Mouse (Mus musculus) layer of hippocampus, adult 2 months (tissue): ENCODE data around the gene Fhod1. TPM values are rescaled to one million over a fixed set of nuclear protein-coding genes. Genes with fewer than 3 reads are reported as not detected.

Experiments
- DNase-seq, 2 experiments: peaks; one replicate each; pipeline ENCODE4 v3.0.0; 2022; ENCODE audit warnings: low spot score in 2 of 2
- H3K27ac ChIP-seq: fragments of 200-600 bp; 2 replicates; pipeline ENCODE4 v1.8.1; 2022
- H3K4me3 ChIP-seq: fragments of 200-600 bp; 2 replicates; pipeline ENCODE4 v1.8.1; 2022; ENCODE audit warnings: mild to moderate bottlenecking
- CTCF ChIP-seq: fragments of 200-600 bp; conservative IDR thresholded peaks from 2 replicates; pipeline ENCODE4 v1.8.1; 2022; ENCODE audit warnings: antibody characterized with exemption, mild to moderate bottlenecking, moderate library complexity
- long read RNA-seq, 2 experiments: library from polyadenylated mRNA; stranded (forward); transcript quantifications; one replicate each; pipeline ENCODE4 v2.0.0; 2021; ENCODE audit warnings: borderline mapping rate in 2 of 2
- total RNA-seq, 2 experiments: library from RNA; stranded (reverse); gene quantifications; 2 replicates each; pipeline ENCODE4 v1.2.3; 2021

The Fhod1 gene
- 1 to 10 TPM; 2.0 to 2.1 TPM for total RNA-seq
- long read RNA-seq, experiment 1, partial matches to known transcripts, result 1 of 1 reads
- long read RNA-seq, experiment 1, other reads (novel, unspliced or antisense), result 0 of 1 reads
- long read RNA-seq, experiment 2, partial matches to known transcripts, result 1 of 1 reads
- long read RNA-seq, experiment 2, other reads (novel, unspliced or antisense), result 0 of 1 reads

DNA sequence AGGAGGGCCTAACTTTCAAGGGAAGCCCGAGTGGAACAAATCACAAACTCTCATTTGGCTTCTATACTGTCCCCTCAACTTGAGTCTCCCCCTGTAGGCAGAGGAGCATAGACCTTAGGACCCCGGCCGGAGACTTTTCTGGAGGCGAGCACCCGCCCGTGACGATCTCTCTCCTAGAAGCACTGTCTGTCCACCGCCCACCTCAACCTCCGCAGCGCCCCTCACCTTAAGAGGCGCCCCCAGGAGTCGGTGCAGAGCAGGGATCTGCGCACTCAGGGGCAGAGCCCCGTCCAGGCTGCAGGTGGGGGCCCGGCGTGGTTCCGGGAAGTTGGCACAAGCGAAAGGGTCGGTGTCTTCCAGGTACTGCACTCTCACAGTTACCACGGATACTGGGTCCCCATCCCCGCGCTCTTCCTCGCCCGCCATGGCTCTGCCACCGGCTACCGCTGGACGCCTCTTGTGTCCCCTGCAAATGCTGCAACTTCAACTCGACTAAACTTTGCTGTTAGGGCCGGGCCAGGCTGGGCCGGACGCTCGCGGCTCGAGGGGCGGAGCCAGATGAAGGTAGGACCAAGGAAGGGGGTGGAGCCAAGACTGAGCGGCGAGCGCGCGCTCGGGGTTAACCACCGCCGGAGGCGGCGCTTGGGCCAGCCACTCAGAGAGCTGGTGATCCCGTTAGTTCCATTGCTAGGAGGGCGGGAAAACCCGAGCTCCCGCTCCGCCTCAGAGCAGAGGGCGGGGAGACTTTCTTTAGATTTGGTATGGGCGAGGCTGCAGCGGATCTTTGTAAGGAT, at the start of gene Fhod1:
Fhod1 (minus strand) TSS at position 526 of the 794 bp plus-strand sequence.
- Histone ChIP-seq H3K4me3 (peak within 1 kb of the TSS; percentile 77), H3K27ac (peak within 1 kb of the TSS; percentile 75; the same call in 1 of the 2 replicates)
- 0 out of 2 replicates have a peak, but pooled peaks have one; percentile 27 for TF ChIP-seq CTCF
- DNase-seq, result peak; percentile 75 to 86

DNA sequence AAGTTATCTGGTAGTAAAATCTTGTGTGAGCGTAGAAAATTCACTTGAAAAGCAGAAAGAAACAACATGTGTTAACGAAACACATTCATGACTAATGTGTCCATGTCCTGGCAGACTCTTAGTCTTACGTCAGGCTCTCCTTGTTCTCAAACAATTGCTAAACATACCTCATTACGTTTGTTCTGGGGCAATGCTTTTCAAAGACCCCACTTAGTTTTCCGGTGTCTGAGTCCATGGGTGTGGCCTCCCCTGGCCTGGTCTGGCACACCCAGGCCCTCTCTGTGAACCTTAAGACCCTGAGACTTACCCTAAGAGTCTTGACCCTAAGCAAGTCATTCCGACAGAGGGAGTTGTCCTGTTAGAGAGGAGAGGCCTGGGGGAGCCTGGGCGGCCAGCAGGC, 46.2 kb upstream of the Fhod1 start:
- Histone ChIP-seq H3K27ac (no peak overlapping the region), H3K4me3 (no peak overlapping the region)
- no peak for DNase-seq
- no peak for TF ChIP-seq CTCF

DNA sequence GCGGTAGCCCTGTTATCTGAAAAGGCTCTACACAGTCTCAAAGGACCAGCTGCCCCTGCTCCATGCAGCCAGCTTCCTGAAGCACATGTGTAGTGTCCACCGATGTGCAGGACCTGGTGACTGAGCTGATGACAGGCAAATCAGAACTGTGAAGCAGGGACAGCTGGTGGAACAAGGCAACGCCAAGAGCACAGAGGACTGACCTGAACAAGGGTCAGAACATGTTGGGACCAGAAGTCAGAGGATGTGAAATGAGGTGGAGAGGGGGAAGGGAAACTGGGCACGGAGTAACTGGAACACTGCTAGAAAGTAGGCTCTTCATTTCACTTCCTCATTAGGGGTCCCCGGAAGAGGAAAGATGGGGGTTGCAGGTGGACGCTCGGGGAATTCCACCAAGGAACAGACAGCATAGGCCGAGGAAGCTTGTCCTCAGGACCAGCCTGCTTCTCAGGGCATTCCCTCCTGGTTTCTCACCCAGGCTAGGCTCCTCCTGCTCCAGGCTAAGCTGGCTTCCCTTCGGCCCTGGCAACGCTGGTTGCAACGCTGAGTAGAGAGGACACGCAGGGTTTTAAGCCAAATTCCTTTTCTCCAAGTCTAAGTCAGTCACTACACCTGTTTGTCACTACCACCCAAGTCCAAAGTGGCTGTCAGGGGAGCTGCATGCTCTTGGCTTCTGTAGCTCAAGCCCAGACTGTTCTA, 45.5 kb upstream of the Fhod1 start:
- no peak overlapping the region for H3K4me3 ChIP-seq
- DNase-seq, result no peak
- no peak for TF ChIP-seq CTCF
- no peak overlapping the region for H3K27ac ChIP-seq

DNA sequence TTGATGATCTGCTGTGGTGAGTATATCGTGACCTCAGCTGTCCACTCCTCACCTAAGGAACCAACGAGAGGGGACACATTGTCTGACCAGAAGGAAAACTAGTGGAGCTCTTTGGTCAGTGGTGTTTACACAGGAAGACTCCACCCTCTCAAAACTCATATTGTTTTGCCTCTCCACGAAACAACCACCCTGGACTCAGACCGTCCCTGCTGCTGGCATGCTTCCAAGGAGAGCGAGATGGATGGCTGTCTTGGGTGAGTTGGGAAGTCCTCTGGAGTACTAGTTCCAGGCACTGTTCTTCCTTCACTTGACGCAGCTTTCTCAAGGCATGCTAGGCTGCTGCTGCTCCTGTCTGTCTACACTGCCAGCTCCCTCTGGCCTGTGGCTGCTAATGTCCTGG, 41.3 kb upstream of the Fhod1 start:
- no peak for DNase-seq
- no peak for TF ChIP-seq CTCF
- Histone ChIP-seq H3K27ac (no peak overlapping the region), H3K4me3 (no peak overlapping the region)

DNA sequence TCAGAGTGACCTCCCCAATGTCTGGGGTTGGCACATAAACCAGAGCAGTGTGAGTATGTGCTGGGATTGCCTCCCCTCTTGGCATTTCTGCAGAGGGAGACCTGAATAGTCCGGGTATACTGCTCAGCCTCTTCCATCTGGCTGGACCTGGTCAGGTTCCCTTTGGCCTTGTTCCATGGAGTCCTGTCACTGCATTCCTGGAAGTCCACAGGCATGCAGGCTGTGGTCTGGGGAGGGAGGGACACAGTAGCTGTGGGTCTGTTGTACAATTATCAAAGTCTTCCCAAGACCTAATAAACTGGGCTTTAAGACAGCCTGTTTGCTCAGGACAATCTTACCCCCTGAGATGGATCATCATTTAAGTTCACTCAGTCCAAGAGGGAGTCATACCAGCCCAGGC, 39.4 kb upstream of the Fhod1 start:
- Histone ChIP-seq H3K27ac (no peak overlapping the region), H3K4me3 (no peak overlapping the region)
- TF ChIP-seq CTCF, result no peak
- DNase-seq, result no peak

DNA sequence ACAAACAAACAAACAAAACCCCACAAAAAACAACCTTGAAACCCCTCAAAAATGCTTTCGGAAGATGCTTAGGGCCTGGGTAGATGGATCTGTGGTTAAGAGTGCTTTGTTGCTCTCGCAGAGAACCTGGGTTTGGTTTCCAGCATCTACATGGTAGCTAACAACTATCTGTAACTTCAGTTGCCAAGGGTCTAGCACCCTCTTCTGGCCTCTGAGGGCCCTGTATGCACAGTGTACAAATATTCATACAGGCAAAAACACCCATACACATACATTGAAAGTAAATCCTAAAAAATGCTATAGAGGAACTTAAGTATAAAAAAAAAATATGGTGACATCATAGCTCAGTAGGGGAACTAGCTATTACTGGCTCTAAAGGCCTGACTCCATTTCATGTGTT, 36.3 kb upstream of the Fhod1 start:
- H3K4me3 ChIP-seq, result no peak overlapping the region
- no peak overlapping the region for H3K27ac ChIP-seq
- no peak for DNase-seq
- TF ChIP-seq CTCF, result peak; percentile 41

DNA sequence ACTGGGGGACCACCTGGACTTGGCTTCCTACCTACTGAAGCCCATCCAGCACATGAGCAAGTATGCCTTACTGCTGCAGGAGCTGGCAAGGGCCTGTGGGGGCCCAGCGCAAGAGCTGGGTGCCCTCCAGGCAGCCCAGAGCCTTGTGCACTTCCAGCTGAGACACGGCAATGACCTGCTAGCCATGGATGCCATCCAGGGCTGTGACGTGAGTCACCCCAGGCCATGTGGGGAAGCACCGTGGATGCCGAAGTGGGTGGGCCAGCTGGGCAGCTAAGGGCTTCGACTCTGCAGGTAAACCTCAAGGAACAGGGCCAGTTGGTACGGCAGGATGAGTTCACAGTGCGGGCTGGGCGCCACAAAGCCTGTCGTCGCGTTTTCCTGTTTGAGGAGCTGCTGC, 32.6 kb upstream of the Fhod1 start:
- TF ChIP-seq CTCF, result no peak
- no peak for DNase-seq
- Histone ChIP-seq H3K4me3 (no peak overlapping the region), H3K27ac (no peak overlapping the region)

DNA sequence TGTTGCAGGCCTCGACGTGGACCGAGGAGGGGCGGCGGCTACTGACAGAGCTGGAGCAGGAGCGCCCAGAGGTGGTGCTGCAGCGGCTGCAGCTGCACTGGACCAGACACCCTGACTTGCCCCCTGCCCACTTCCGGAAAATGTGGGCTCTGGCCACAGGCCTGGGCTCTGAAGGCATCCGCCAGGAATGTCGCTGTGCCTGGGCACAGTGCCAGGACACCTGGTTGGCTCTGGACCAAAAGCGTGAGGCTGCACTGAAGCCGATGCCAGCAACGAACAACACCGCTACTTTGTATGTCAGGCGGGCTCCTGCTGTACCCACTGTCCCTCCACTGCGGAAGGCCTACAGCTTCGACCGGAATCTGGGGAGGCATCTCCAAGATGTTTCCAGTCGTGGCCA, 30.9 kb upstream of the Fhod1 start:
- H3K4me3 ChIP-seq, result no peak overlapping the region
- H3K27ac ChIP-seq, result no peak overlapping the region
- no peak for DNase-seq
- TF ChIP-seq CTCF, result no peak

DNA sequence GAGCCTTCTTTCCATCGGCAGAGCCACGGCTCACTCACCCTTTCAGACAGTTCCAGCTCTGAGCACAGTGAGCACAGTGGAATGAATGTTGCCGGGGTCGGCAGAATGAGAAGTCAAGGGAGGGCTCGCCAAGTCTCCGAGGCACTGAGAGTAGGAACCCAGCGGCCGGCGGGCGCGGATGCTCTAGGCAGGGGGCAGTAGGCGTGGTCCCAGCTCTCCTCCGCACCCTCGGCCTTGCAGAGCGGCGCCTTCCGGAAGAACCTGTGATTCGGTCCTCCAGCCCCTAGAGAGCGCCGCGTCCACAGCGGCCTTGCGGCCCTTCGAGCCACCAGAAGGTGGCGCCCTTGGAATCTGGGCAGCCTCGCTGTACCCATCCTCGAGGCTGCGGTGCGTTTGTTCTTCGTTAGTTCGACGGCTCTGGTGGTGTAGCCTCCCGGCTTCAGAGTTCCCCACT, 26.8 kb upstream of the Fhod1 start:
- Histone ChIP-seq H3K4me3 (no peak overlapping the region), H3K27ac (no peak overlapping the region)
- no peak for DNase-seq
- peak; percentile 72 for TF ChIP-seq CTCF

DNA sequence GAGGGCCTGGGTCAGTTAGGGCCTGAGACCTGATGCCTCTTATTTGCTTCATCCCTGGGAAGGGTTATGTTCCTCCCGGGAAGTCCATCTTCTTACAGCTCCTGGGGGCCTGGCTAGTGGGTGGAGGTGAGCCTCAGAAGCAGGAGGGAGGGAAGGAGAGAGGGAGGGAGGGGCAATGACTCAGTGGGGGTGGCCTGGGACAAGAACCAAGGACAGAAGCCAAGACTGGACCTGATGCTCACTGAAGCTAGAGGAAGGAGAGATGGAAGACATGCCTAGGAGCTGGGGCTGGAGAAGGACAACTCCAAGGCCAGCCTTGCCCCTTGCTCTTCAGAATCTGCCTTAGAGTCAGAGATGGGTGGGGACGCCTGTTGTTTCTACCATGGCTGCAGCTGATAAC, 25.3 kb upstream of the Fhod1 start, which contains the start of gene Plekhg4:
Plekhg4 (plus strand) TSS at position 243 of the 400 bp plus-strand sequence.
- DNase-seq, result no peak
- Histone ChIP-seq H3K4me3 (no peak within 1 kb of the TSS), H3K27ac (no peak within 1 kb of the TSS)
- no peak for TF ChIP-seq CTCF

DNA sequence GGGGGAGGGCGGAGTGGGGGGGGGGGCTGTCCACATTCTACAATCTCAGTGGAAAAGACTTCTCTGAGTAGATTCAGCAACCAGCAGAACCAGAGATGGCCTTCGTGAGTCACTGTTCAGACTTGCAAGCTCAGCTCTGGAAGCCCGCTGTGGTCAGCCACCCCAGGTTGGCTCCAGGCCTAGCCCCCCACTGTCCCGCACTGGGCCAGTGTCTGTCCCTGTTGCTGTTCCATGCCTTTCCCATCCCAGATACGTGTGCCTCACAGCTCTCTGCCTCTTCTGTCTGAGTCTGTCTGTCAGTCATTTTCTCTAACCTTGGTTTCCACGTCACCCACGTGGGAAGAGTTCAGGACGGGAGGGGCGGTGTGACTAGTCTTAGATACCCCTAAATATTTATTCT, 24.7 kb upstream of the Fhod1 start:
- no peak for TF ChIP-seq CTCF
- no peak overlapping the region for H3K4me3 ChIP-seq
- DNase-seq, result no peak
- no peak overlapping the region for H3K27ac ChIP-seq

DNA sequence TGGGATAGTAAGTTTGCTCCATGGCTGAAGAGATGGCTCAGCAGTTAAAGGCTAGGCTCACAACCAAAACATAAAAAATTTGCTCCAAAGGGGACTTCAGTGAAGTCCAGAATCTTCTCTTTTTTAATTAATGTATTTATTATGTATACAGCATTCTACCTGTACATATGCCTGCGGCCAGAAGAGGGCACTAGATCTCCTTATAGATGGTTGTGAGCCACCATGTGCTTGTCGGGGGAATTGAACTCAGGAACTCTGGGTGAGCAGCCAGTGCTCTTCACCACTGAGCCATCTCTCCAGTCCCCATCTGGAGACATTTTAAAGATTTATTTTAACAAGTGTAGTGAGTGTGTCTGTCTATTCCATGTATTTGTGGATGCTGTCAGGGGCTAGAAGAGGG, 19.4 kb upstream of the Fhod1 start:
- Histone ChIP-seq H3K27ac (no peak overlapping the region), H3K4me3 (no peak overlapping the region)
- DNase-seq, result no peak
- TF ChIP-seq CTCF, result peak; percentile 68

DNA sequence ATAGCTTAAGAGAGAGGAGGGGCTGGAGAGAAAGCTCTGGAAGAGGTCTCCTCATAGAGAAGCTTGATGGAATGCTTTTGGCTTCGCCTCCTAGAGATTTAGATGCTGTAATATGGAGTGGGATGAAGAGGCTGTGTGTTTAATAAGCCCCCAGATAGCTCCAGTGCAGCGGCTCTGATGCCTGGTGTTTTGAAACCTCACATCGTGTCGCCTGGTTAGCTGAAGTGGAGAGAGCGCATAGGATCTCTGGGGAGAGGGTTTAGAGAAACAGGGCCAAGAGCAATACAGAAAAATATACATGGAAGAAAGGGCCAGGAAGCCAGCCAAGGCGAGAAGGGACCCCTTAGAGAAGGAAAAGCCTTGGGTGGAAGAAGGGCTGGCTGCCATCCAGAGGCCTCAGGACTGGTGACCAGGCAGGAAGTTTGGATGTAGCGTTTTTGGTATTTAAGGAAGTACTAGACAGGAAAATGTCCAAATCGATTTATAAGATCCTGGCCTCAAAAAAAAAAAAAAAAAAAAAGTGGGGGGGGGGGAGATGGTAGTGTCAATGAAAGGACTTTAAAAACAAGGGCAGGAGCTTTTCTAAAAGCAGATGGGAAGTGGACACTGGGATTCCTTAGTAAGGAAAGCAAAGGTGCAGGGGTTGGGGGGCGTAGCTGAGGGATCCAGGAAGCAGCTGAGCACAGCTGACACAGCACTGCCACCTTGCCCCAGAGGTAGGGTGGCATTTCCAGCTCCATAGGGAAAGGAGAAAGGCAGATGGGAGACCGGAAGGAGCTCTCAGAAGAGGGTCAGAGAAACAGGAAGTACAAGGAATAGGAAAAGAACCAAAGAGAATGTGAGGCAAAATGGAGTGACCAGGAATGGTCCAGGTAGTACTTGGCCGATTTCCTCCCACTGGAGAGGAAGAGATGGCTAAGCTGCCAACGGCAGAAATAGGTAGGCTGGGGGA, 14.3 kb upstream of the Fhod1 start:
- Histone ChIP-seq H3K27ac (no peak overlapping the region), H3K4me3 (no peak overlapping the region)
- no peak for DNase-seq
- no peak for TF ChIP-seq CTCF
